Mouse (Mus musculus) CH12.LX (cell line): ENCODE results near the gene Zfp68. TPM values are rescaled to one million over a fixed set of nuclear protein-coding genes. Genes with fewer than 3 reads are reported as not detected.

Experiments
- DNase-seq: peaks from one replicate; pipeline ENCODE4 v3.0.0-alpha.2; 2013; ENCODE audit errors: extremely low read depth
- H3K27ac ChIP-seq: 2 replicates; pipeline ENCODE4 v1.5.1; 2012; ENCODE audit warnings: low read depth, mild to moderate bottlenecking, control low read depth, moderate library complexity; ENCODE audit not compliant: insufficient read depth
- H3K27me3 ChIP-seq: replicated peaks from 2 replicates; pipeline ENCODE3; 2012; ENCODE audit warnings: inconsistent platforms
- H3K36me3 ChIP-seq, 2 experiments: replicated peaks in 1 of 2; 2 replicates each; pipeline versions ENCODE3 to v1.6.1; 2012; ENCODE audit warnings: inconsistent platforms in 1 of 2, low read length in 1 of 2, mild to moderate bottlenecking in 1 of 2, mixed read lengths in 1 of 2, moderate library complexity in 1 of 2; ENCODE audit not compliant: control insufficient read depth in 1 of 2, insufficient read depth in 1 of 2
- H3K4me1 ChIP-seq, 2 experiments: 2 replicates each; pipeline ENCODE4 v1.6.1; 2012; ENCODE audit warnings: inconsistent platforms in 1 of 2, moderate library complexity in 1 of 2; ENCODE audit not compliant: insufficient read depth in 2 of 2, control insufficient read depth in 1 of 2
- H3K4me2 ChIP-seq: 2 replicates; pipeline ENCODE4 v1.6.1; 2012; ENCODE audit warnings: low read depth, mild to moderate bottlenecking, control low read depth; ENCODE audit not compliant: poor library complexity, insufficient read depth, severe bottlenecking
- H3K4me3 ChIP-seq, 3 experiments: fragments of 150-350 bp in 1 of 3; sonication (generic) in 1 of 3; replicated peaks in 1 of 3; 2 replicates each; pipeline versions ENCODE3 to v1.5.1; 2011 to 2012; ENCODE audit warnings: low read depth in 2 of 3, low read length in 2 of 3, mild to moderate bottlenecking in 2 of 3, moderate library complexity in 2 of 3, control low read depth in 1 of 3, improper control_type of control experiment in 1 of 3, inconsistent platforms in 1 of 3, mixed read lengths in 1 of 3; ENCODE audit not compliant: poor library complexity in 1 of 3
- H3K79me2 ChIP-seq: replicated peaks from 2 replicates; pipeline ENCODE4 v1.6.1; 2012; ENCODE audit warnings: mild to moderate bottlenecking, moderate library complexity; ENCODE audit not compliant: control insufficient read depth, poor library complexity, insufficient read depth, severe bottlenecking; ENCODE audit errors: extremely low read depth
- H3K9ac ChIP-seq: 2 replicates; pipeline ENCODE4 v1.6.1; 2012; ENCODE audit warnings: low read depth, mild to moderate bottlenecking, control low read depth, moderate library complexity; ENCODE audit not compliant: insufficient read depth
- H3K9me3 ChIP-seq: replicated peaks from 2 replicates; pipeline ENCODE3; 2012; ENCODE audit warnings: low read length, inconsistent platforms, mixed read lengths
- BHLHE40 ChIP-seq: IDR thresholded peaks from 2 replicates; pipeline ENCODE4 v1.6.1; 2011; ENCODE audit warnings: mild to moderate bottlenecking, low read depth, low read length, improper control_type of control experiment
- CHD1 ChIP-seq: IDR thresholded peaks from 2 replicates; pipeline ENCODE4 v1.6.1; 2012; ENCODE audit warnings: low read depth, low read length, improper control_type of control experiment, inconsistent platforms
- CHD2 ChIP-seq: IDR thresholded peaks from 2 replicates; pipeline ENCODE4 v1.6.1; 2011; ENCODE audit warnings: low read length, improper control_type of control experiment
- CTCF ChIP-seq, 2 experiments: IDR thresholded peaks in 1 of 2; conservative IDR thresholded peaks in 1 of 2; 2 replicates each; pipeline ENCODE4 v1.5.1; 2011 to 2012; ENCODE audit warnings: low read depth in 2 of 2, low read length in 2 of 2, improper control_type of control experiment in 1 of 2, inconsistent platforms in 1 of 2, mild to moderate bottlenecking in 1 of 2, moderate library complexity in 1 of 2
- E2F4 ChIP-seq: IDR thresholded peaks from 2 replicates; pipeline ENCODE4 v1.6.1; 2011; ENCODE audit warnings: low read depth, low read length, improper control_type of control experiment; ENCODE audit not compliant: insufficient replicate concordance
- ELF1 ChIP-seq: IDR thresholded peaks from 2 replicates; pipeline ENCODE4 v1.6.1; 2014; ENCODE audit warnings: low read depth, mild to moderate bottlenecking, inconsistent platforms, low read length, improper control_type of control experiment
- EP300 ChIP-seq: IDR thresholded peaks from 2 replicates; pipeline ENCODE4 v1.6.1; 2011; ENCODE audit warnings: low read length, improper control_type of control experiment
- ETS1 ChIP-seq: conservative IDR thresholded peaks from 2 replicates; pipeline ENCODE4 v1.6.1; 2012; ENCODE audit warnings: low read depth, mild to moderate bottlenecking, inconsistent platforms, low read length, improper control_type of control experiment, moderate library complexity
- GABPA ChIP-seq: IDR thresholded peaks from 2 replicates; pipeline ENCODE4 v1.6.1; 2012; ENCODE audit warnings: low read depth, low read length, improper control_type of control experiment, inconsistent platforms; ENCODE audit not compliant: insufficient replicate concordance
- HCFC1 ChIP-seq: IDR thresholded peaks from 2 replicates; pipeline ENCODE4 v1.6.1; 2012; ENCODE audit warnings: low read depth, mild to moderate bottlenecking, inconsistent platforms, low read length, improper control_type of control experiment
- IRF4 ChIP-seq: IDR thresholded peaks from 2 replicates; pipeline ENCODE4 v1.6.1; 2014; ENCODE audit warnings: low read depth, mild to moderate bottlenecking, inconsistent platforms, low read length, improper control_type of control experiment
- JUN ChIP-seq: IDR thresholded peaks from 2 replicates; pipeline ENCODE4 v1.6.1; 2011; ENCODE audit warnings: low read depth, mild to moderate bottlenecking, low read length, improper control_type of control experiment, moderate library complexity; ENCODE audit not compliant: insufficient read depth
- JUND ChIP-seq: conservative IDR thresholded peaks from 2 replicates; pipeline ENCODE4 v1.6.1; 2011; ENCODE audit warnings: low read depth, low read length, improper control_type of control experiment
- KAT2A ChIP-seq: IDR thresholded peaks from 2 replicates; pipeline ENCODE4 v1.6.1; 2012; ENCODE audit warnings: low read length, improper control_type of control experiment, inconsistent platforms; ENCODE audit not compliant: insufficient replicate concordance
- MAFK ChIP-seq: IDR thresholded peaks from 2 replicates; pipeline ENCODE4 v1.6.1; 2011; ENCODE audit warnings: low read length, improper control_type of control experiment; ENCODE audit not compliant: insufficient replicate concordance
- MAX ChIP-seq: IDR thresholded peaks from 2 replicates; pipeline ENCODE4 v1.6.1; 2011; ENCODE audit warnings: low read length, improper control_type of control experiment
- MAZ ChIP-seq: IDR thresholded peaks from 2 replicates; pipeline ENCODE4 v1.6.1; 2012; ENCODE audit warnings: low read depth, mild to moderate bottlenecking, inconsistent platforms, low read length, improper control_type of control experiment, moderate library complexity
- MEF2A ChIP-seq: IDR thresholded peaks from 2 replicates; pipeline ENCODE4 v1.6.1; 2014; ENCODE audit warnings: low read depth, mild to moderate bottlenecking, inconsistent platforms, low read length, improper control_type of control experiment, borderline replicate concordance
- MXI1 ChIP-seq: IDR thresholded peaks from 2 replicates; pipeline ENCODE4 v1.6.1; 2011; ENCODE audit warnings: mild to moderate bottlenecking, low read depth, low read length, improper control_type of control experiment
- MYC ChIP-seq: IDR thresholded peaks from 2 replicates; pipeline ENCODE4 v1.6.1; 2011; ENCODE audit warnings: low read depth, mild to moderate bottlenecking, improper control_type of control experiment, low read length
- NELFE ChIP-seq: IDR thresholded peaks from 2 replicates; pipeline ENCODE4 v1.6.1; 2011; ENCODE audit warnings: low read depth, low read length, improper control_type of control experiment
- NRF1 ChIP-seq: IDR thresholded peaks from 2 replicates; pipeline ENCODE4 v1.6.1; 2014; ENCODE audit warnings: low read depth, mild to moderate bottlenecking, inconsistent platforms, low read length, improper control_type of control experiment, moderate library complexity
- PAX5 ChIP-seq: IDR thresholded peaks from 2 replicates; pipeline ENCODE4 v1.6.1; 2012; ENCODE audit warnings: low read length, inconsistent platforms, mixed read lengths
- POLR2A ChIP-seq: IDR thresholded peaks from 2 replicates; pipeline ENCODE4 v1.6.1; 2011; ENCODE audit warnings: low read depth, mild to moderate bottlenecking, improper control_type of control experiment, low read length
- POLR2AphosphoS2 ChIP-seq: IDR thresholded peaks from 2 replicates; pipeline ENCODE4 v1.6.1; 2011; ENCODE audit warnings: low read depth, low read length, improper control_type of control experiment
- RAD21 ChIP-seq: IDR thresholded peaks from 2 replicates; pipeline ENCODE4 v1.6.1; 2011; ENCODE audit warnings: low read depth, mild to moderate bottlenecking, low read length, improper control_type of control experiment, moderate library complexity
- RCOR1 ChIP-seq: conservative IDR thresholded peaks from 2 replicates; pipeline ENCODE4 v1.6.1; 2012; ENCODE audit warnings: low read depth, mild to moderate bottlenecking, inconsistent platforms, low read length, improper control_type of control experiment
- SIN3A ChIP-seq: IDR thresholded peaks from 2 replicates; pipeline ENCODE4 v1.6.1; 2012; ENCODE audit warnings: low read length, improper control_type of control experiment, inconsistent platforms
- SMC3 ChIP-seq: IDR thresholded peaks from 2 replicates; pipeline ENCODE4 v1.6.1; 2011; ENCODE audit warnings: low read depth, low read length, improper control_type of control experiment
- TCF12 ChIP-seq: IDR thresholded peaks from 2 replicates; pipeline ENCODE4 v1.6.1; 2014; ENCODE audit warnings: low read depth, mild to moderate bottlenecking, inconsistent platforms, low read length, improper control_type of control experiment
- UBTF ChIP-seq: IDR thresholded peaks from 2 replicates; pipeline ENCODE4 v1.6.1; 2012; ENCODE audit warnings: low read depth, mild to moderate bottlenecking, inconsistent platforms, low read length, improper control_type of control experiment, moderate library complexity
- USF1 ChIP-seq: IDR thresholded peaks from 2 replicates; pipeline ENCODE4 v1.6.1; 2014; ENCODE audit warnings: low read depth, mild to moderate bottlenecking, inconsistent platforms, low read length, improper control_type of control experiment
- USF2 ChIP-seq: conservative IDR thresholded peaks from 2 replicates; pipeline ENCODE4 v1.6.1; 2011; ENCODE audit warnings: low read depth, low read length, improper control_type of control experiment
- ZC3H11A ChIP-seq: IDR thresholded peaks from 2 replicates; pipeline ENCODE4 v1.6.1; 2012; ENCODE audit warnings: low read depth, mild to moderate bottlenecking, inconsistent platforms, low read length, improper control_type of control experiment
- ZKSCAN1 ChIP-seq: IDR thresholded peaks from 2 replicates; pipeline ENCODE4 v1.6.1; 2012; ENCODE audit warnings: low read depth, inconsistent platforms, low read length, improper control_type of control experiment, borderline replicate concordance
- ZMIZ1 ChIP-seq: IDR thresholded peaks from 2 replicates; pipeline ENCODE4 v1.6.1; 2012; ENCODE audit warnings: low read depth, mild to moderate bottlenecking, inconsistent platforms, low read length, improper control_type of control experiment
- ZNF384 ChIP-seq: IDR thresholded peaks from 2 replicates; pipeline ENCODE4 v1.6.1; 2012; ENCODE audit warnings: low read depth, low read length, improper control_type of control experiment, inconsistent platforms
- dilution Hi-C: fragments of 300-500 bp; cut with MboI; formaldehyde crosslinking; loops from 2 replicates; pipeline ENCODE4 v1.14.3; 2020; ENCODE audit warnings: low sequenced_read_pairs; ENCODE audit not compliant: extremely low pct_unique_long_range_greater_than_20kb, extremely low pct_ligation_motif_present
- in situ Hi-C: fragments of 300-500 bp; cut with MboI; formaldehyde crosslinking; loops from 3 replicates; pipeline ENCODE4 v1.14.3; 2019; ENCODE audit warnings: low sequenced_read_pairs, low pct_ligation_motif_present, low pct_unique_long_range_greater_than_20kb, mixed read lengths
- polyA plus RNA-seq: library from polyadenylated mRNA; unstranded; fragments of >175 nt; gene quantifications from 2 replicates; pipeline ENCODE4 v1.2.1, GENCODE M21; 2012; ENCODE audit warnings: low read depth; ENCODE audit not compliant: insufficient read length
- total RNA-seq, 2 experiments: library from RNA; depleted of rRNA; stranded (reverse); fragments of 300-350 nt in 1 of 2; fragments of >200 nt in 1 of 2; gene quantifications; 2 replicates each; pipeline ENCODE4 v1.2.3; 2012 to 2014

Gene Zfp68
- total RNA-seq (2012; rRNA removed) (15.8 and 16.4 TPM in 2 replicates), total RNA-seq (2014; rRNA removed) (27.7 and 33.8 TPM in 2 replicates), polyA plus RNA-seq (13.7 and 16.7 TPM in 2 replicates)

- Histone ChIP-seq H3K9me3 (peaks cover 25% of the 10 kb centered on the region), H3K79me2 (peaks cover 24% of the 10 kb centered on the region), H3K27ac (peak within 1 kb of the TSS; percentile 75), H3K4me3 (peak within 1 kb of the TSS; percentile 74 to 95 (median 89)), H3K9ac (peak within 1 kb of the TSS; percentile 83), H3K4me1 (peaks cover 0 to 26% of the 10 kb centered on the region in 2 experiments; a peak in 2 of 4 replicates), H3K36me3 (peaks cover 23 to 37% of the 10 kb centered on the region in 2 experiments), H3K27me3 (no peaks in the 10 kb centered on the region), H3K4me2 (peak within 1 kb of the TSS; percentile 83)
- in situ Hi-C loops (no loop called here), dilution Hi-C loops (no loop called here)
- DNase-seq: peak; percentile 97
- TF ChIP-seq TCF12: peak; percentile 68; the same call in 1 of the 2 replicates
- no peak for TF ChIP-seq JUN
- TF ChIP-seq MEF2A: peak; percentile 70
- TF ChIP-seq USF1: no peak; the same call in 1 of the 2 replicates
- TF ChIP-seq CHD1: peak; percentile 52
- peak; percentile 75 for TF ChIP-seq MXI1
- TF ChIP-seq GABPA: no peak
- 0 out of 2 replicates have a peak, but pooled peaks have one; percentile 41 for TF ChIP-seq MAZ
- peak in 1 of 2 experiments; percentile 54; a peak in 2 of 4 replicates for TF ChIP-seq CTCF (conservative IDR thresholded peaks at IDR 0.05 in 1 of 2, IDR thresholded peaks at IDR 0.05 in 1 of 2; ENCODE audit: low read depth in 2 of 2, low read length in 2 of 2)
- TF ChIP-seq NRF1: peak; percentile 87
- peak; percentile 60; the same call in 1 of the 2 replicates for TF ChIP-seq POLR2AphosphoS2
- TF ChIP-seq ZNF384: 0 out of 2 replicates have a peak, but pooled peaks have one; percentile 17
- TF ChIP-seq NELFE: peak; percentile 74
- TF ChIP-seq PAX5: no peak
- TF ChIP-seq USF2: peak; percentile 40; the same call in 1 of the 2 replicates
- TF ChIP-seq EP300: no peak
- peak; percentile 91 for TF ChIP-seq CHD2
- no peak for TF ChIP-seq JUND
- peak; percentile 72; the same call in 1 of the 2 replicates for TF ChIP-seq UBTF
- TF ChIP-seq ZC3H11A: no peak
- no peak for TF ChIP-seq MAFK
- TF ChIP-seq MYC: peak; percentile 39; the same call in 1 of the 2 replicates
- peak; percentile 65 for TF ChIP-seq HCFC1
- TF ChIP-seq ZKSCAN1: no peak
- no peak for TF ChIP-seq BHLHE40
- no peak for TF ChIP-seq IRF4
- no peak for TF ChIP-seq SMC3
- peak; percentile 78; the same call in 1 of the 2 replicates for TF ChIP-seq MAX
- no peak for TF ChIP-seq ELF1
- peak; percentile 19; the same call in 1 of the 2 replicates for TF ChIP-seq ETS1
- peak; percentile 46 for TF ChIP-seq RAD21
- TF ChIP-seq E2F4: 0 out of 2 replicates have a peak, but pooled peaks have one; percentile 69
- TF ChIP-seq POLR2A: peak; percentile 90
- TF ChIP-seq SIN3A: peak; percentile 87
- TF ChIP-seq ZMIZ1: peak; percentile 82; the same call in 1 of the 2 replicates
- TF ChIP-seq RCOR1: no peak
- no peak for TF ChIP-seq KAT2A
These were observed at the start of gene Zfp68 for GRCm38 (mm10) chr5:138619211-138620128. Gene Zfp68 (minus strand): TSS chr5:138619761.
